30 mouse cellular contexts compared by ENCODE assay signal in the genomic region with DNA sequence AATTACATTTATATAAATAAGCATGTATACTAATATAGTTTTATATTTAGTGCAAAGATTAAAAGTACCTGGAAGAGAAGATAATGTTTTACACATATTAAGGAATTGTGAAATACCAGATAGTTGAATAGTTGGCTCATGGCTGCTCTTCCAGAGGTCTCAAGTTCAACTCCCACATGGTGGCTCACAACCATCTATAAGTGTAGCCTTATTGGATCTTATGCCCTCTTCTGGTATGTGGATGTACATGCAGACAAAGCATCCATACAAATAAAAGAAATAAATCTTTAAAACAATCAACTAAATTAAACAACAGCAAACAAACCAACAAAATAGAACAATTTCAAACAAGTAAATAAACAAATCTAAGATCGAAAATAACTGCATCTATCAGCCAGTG. TPM values are rescaled to one million over a fixed set of nuclear protein-coding genes. Genes with fewer than 3 reads are reported as not detected.
"Had no signal": no experiment of that assay in that cellular context is flagged by ENCODE, and none has a peak within 500 bp of the region (broad histone marks: within the 10 kb centered on the region; RNA-seq: fewer than 3 reads in every experiment).

No protein-coding gene starts in this region.

- ATAC-seq: midbrain, embryonic 15.5 days had no signal

- H3K9me3 ChIP-seq: limb, embryonic 12.5 days; limb, embryonic 15.5 days; liver, embryonic 15.5 days; midbrain, embryonic 15.5 days; neural tube, embryonic 12.5 days had no signal

- H3K27ac ChIP-seq: limb, embryonic 12.5 days; limb, embryonic 15.5 days; liver, embryonic 15.5 days; midbrain, embryonic 12.5 days; midbrain, embryonic 15.5 days; neural tube, embryonic 12.5 days; neural tube, embryonic 15.5 days; stomach, postnatal 0 days had no signal

- H3K36me3 ChIP-seq: limb, embryonic 12.5 days; limb, embryonic 15.5 days; liver, embryonic 15.5 days; midbrain, embryonic 12.5 days; midbrain, embryonic 15.5 days; neural tube, embryonic 12.5 days; neural tube, embryonic 15.5 days had no signal

- H3K9ac ChIP-seq: limb, embryonic 12.5 days; limb, embryonic 15.5 days; liver, embryonic 15.5 days; midbrain, embryonic 12.5 days; midbrain, embryonic 15.5 days; neural tube, embryonic 12.5 days; neural tube, embryonic 15.5 days had no signal

- H3K4me2 ChIP-seq: limb, embryonic 12.5 days; limb, embryonic 15.5 days; liver, embryonic 11.5 days; liver, embryonic 15.5 days; midbrain, embryonic 12.5 days; midbrain, embryonic 15.5 days; neural tube, embryonic 12.5 days; neural tube, embryonic 15.5 days had no signal

- DNase-seq: kidney, adult 9 months; kidney, postnatal 14 days; left cerebral cortex, postnatal 4 days; lung, adult 2 months; lung, postnatal 14 days; lung, postnatal 4 days; retina, postnatal 1 day; right cerebral cortex, postnatal 25 days; spleen, adult 18-20 months; thymus, adult 2 months; thymus, postnatal 14 days; thymus, postnatal 4 days had no signal

- H3K4me1 ChIP-seq: limb, embryonic 12.5 days; limb, embryonic 15.5 days; liver, embryonic 15.5 days; midbrain, embryonic 12.5 days; midbrain, embryonic 15.5 days; neural tube, embryonic 12.5 days; neural tube, embryonic 15.5 days had no signal

- H3K4me3 ChIP-seq: limb, embryonic 12.5 days; limb, embryonic 15.5 days; liver, embryonic 15.5 days; midbrain, embryonic 12.5 days; midbrain, embryonic 15.5 days; neural tube, embryonic 12.5 days; neural tube, embryonic 15.5 days had no signal

- H3K27me3 ChIP-seq: limb, embryonic 12.5 days; limb, embryonic 15.5 days; liver, embryonic 15.5 days; midbrain, embryonic 12.5 days; midbrain, embryonic 15.5 days; neural tube, embryonic 12.5 days; neural tube, embryonic 15.5 days had no signal

RNA-seq across cellular contexts. Expression of gene Gm6899, which starts 49.1 kb away (rescaled TPM):
- total RNA-seq: layer of hippocampus, adult 8-10 months; layer of hippocampus, postnatal 14 days; left cerebral cortex, adult 8-10 months; left cerebral cortex, postnatal 14 days; left cerebral cortex, postnatal 4 days; megakaryocyte progenitor cell, adult 5-6 weeks; megakaryocyte-erythroid progenitor cell, adult 5-6 weeks had no signal
- polyA plus RNA-seq: large intestine, adult 2 months; limb, embryonic 12.5 days; limb, embryonic 15.5 days; liver, embryonic 11.5 days; liver, embryonic 15.5 days; lung, adult 2 months; lung, embryonic 16.5 days; midbrain, embryonic 12.5 days; midbrain, embryonic 15.5 days; neural tube, embryonic 12.5 days; neural tube, embryonic 15.5 days; stomach, embryonic 14.5 days; stomach, postnatal 0 days; thymus, adult 2 months had no signal
